8 mouse cellular contexts compared by ENCODE assay signal in the genomic region with DNA sequence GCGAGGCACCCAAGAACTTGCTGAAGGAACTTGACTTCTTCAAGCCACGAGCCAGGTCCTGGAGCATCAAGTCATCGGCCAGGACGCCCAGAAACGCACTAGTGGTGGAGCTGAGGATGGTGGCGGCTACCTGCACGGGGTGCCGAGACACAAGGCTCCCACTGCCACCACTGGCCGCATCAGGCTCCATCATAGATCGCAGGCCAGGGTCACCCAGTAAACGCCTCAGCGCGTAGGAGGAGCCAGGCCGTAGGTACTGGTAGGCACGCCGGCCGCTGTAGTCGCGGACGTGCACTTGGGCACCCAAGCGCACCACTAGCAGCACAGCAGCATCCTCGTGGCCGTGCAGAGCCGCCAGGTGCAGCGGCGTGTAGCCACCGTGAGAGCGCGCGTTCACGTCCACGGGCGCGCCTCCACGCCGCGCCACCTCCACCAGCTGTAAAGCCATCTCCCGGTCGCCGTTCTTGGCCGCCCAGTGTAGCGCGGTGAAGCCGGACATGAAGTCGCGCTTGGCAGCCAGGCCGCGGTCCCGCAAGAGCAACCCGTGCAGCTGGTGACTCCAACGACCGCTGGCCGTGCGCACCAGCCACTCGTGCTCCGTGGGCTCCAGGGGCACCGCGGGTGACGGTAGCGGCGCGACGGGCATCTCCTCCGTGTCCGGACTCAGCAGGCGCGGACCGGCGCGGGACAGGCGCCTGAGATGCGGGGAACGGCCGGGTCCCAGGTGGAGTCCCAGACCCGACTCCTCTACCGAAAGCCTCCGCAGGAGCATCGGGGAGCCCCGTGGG. TPM values are rescaled to one million over a fixed set of nuclear protein-coding genes. Genes with fewer than 3 reads are reported as not detected.
DNase-seq lines count a peak whose midpoint lies in the region; ATAC-seq and TF ChIP-seq lines count a peak whose summit lies in the region.

No protein-coding gene starts in this region.

- no peak overlapping the region for H3K9ac ChIP-seq in hindbrain, embryonic 11.5 days (ENCODE audit: low read depth, low read length)
- H3K9ac ChIP-seq in liver, postnatal 0 days (replicated peaks): peak overlapping the region; percentile 61

- H3K4me1 ChIP-seq in hindbrain, embryonic 11.5 days (replicated peaks; ENCODE audit: control insufficient read depth, insufficient read depth, low read length): peaks cover 11% of the 10 kb centered on the region
- H3K4me1 ChIP-seq in liver, postnatal 0 days (ENCODE audit: insufficient read depth): peaks cover 18% of the 10 kb centered on the region

- peak overlapping the region; percentile 55 for H3K4me2 ChIP-seq in hindbrain, embryonic 11.5 days (replicated peaks; ENCODE audit: low read depth, low read length)
- peak overlapping the region; percentile 79 for H3K4me2 ChIP-seq in liver, postnatal 0 days (ENCODE audit: low read depth, low read length)

- H3K4me3 ChIP-seq in hindbrain, embryonic 11.5 days (ENCODE audit: low read depth, low read length): peak overlapping the region; percentile 39
- H3K4me3 ChIP-seq in liver, postnatal 0 days (ENCODE audit: low read depth, low read length): peak overlapping the region; percentile 69

- H3K9me3 ChIP-seq in hindbrain, embryonic 11.5 days (ENCODE audit: control insufficient read depth, low read length): no peaks in the 10 kb centered on the region
- no peaks in the 10 kb centered on the region for H3K9me3 ChIP-seq in liver, postnatal 0 days (ENCODE audit: low read length)

- no peak overlapping the region for H3K27ac ChIP-seq in hindbrain, embryonic 11.5 days (ENCODE audit: low read depth, low read length)
- H3K27ac ChIP-seq in liver, postnatal 0 days (ENCODE audit: low read depth): no peak overlapping the region

- ATAC-seq in hindbrain, embryonic 11.5 days (ENCODE audit: low FRiP score): no peak
- no peak for ATAC-seq in liver, postnatal 0 days

- peaks cover 61% of the 10 kb centered on the region for H3K27me3 ChIP-seq in hindbrain, embryonic 11.5 days (ENCODE audit: control insufficient read depth, insufficient read depth, low read length)
- peaks cover 60% of the 10 kb centered on the region for H3K27me3 ChIP-seq in liver, postnatal 0 days (ENCODE audit: insufficient read depth, low read length)

- no peaks in the 10 kb centered on the region for H3K36me3 ChIP-seq in hindbrain, embryonic 11.5 days (ENCODE audit: control insufficient read depth, insufficient read depth, low read length)
- no peaks in the 10 kb centered on the region; the same call in 1 of the 2 replicates for H3K36me3 ChIP-seq in liver, postnatal 0 days (replicated peaks; ENCODE audit: insufficient read depth, low read length)

- TF ChIP-seq CTCF in liver, postnatal 0 days (IDR thresholded peaks at IDR 0.05; ENCODE audit: low read depth): no peak

- DNase-seq in embryo, embryonic 9.5 days (ENCODE audit: extremely low spot score): peak; percentile 56
- DNase-seq in embryo, embryonic 10.5 days (ENCODE audit: low spot score): no peak
- DNase-seq in right cerebral cortex, postnatal 25 days: peak; percentile 63
- no peak for DNase-seq in right cerebral cortex, postnatal 36 days (ENCODE audit: low spot score in 2 of 2)
- DNase-seq in hindbrain, embryonic 11.5 days (ENCODE audit: low spot score): peak; percentile 55
- peak; percentile 51 for DNase-seq in liver, postnatal 0 days
- DNase-seq in gastrocnemius, postnatal 25 days: no peak
- no peak for DNase-seq in adrenal gland, adult 18-20 months (ENCODE audit: low spot score in 2 of 2)

- 5% methylated on average over 79 of the region's 79 CpGs for WGBS in hindbrain, embryonic 11.5 days
- 7% methylated on average over 77 of the region's 79 CpGs for WGBS in liver, postnatal 0 days (ENCODE audit: insufficient replicate concordance)

- TF ChIP-seq EP300 in liver, postnatal 0 days (IDR thresholded peaks at IDR 0.05; ENCODE audit: low read depth): no peak

RNA-seq across cellular contexts. Expression of a gene that starts 1.4 kb away (rescaled TPM):
- not detected in 2 replicates for polyA plus RNA-seq in hindbrain, embryonic 11.5 days (2014; fragmentation: Nextera tagmentation; extraction: Ambion mirVana)
- polyA plus RNA-seq in liver, postnatal 0 days (2015; fragmentation: Nextera tagmentation; extraction: Ambion mirVana): 0.15 and 0.31 TPM in 2 replicates
- not detected for total RNA-seq in gastrocnemius, postnatal 25 days (2021)
- total RNA-seq in adrenal gland, adult 18-20 months (2021): not detected

RNA-seq across cellular contexts. Expression of a gene that starts 1.5 kb away (rescaled TPM):
- polyA plus RNA-seq in hindbrain, embryonic 11.5 days (2014; fragmentation: Nextera tagmentation; extraction: Ambion mirVana): 0.06 and 0.25 TPM in 2 replicates
- 7.4 and 7.9 TPM in 2 replicates for polyA plus RNA-seq in liver, postnatal 0 days (2015; fragmentation: Nextera tagmentation; extraction: Ambion mirVana)
- under 1 TPM; 0.08 TPM for total RNA-seq in gastrocnemius, postnatal 25 days (2021)
- under 1 TPM; 0.19 to 0.30 TPM for total RNA-seq in adrenal gland, adult 18-20 months (2021)

RNA-seq across cellular contexts. Expression of a gene that starts 8.3 kb away (rescaled TPM):
- not detected in 2 replicates for polyA plus RNA-seq in hindbrain, embryonic 11.5 days (2014; fragmentation: Nextera tagmentation; extraction: Ambion mirVana)
- polyA plus RNA-seq in liver, postnatal 0 days (2015; fragmentation: Nextera tagmentation; extraction: Ambion mirVana): not detected in 2 replicates
- not detected for total RNA-seq in gastrocnemius, postnatal 25 days (2021)
- total RNA-seq in adrenal gland, adult 18-20 months (2021): not detected

RNA-seq across cellular contexts. Expression of a gene that starts 21.6 kb away (rescaled TPM):
- 2.1 and 2.9 TPM in 2 replicates for polyA plus RNA-seq in hindbrain, embryonic 11.5 days (2014; fragmentation: Nextera tagmentation; extraction: Ambion mirVana)
- polyA plus RNA-seq in liver, postnatal 0 days (2015; fragmentation: Nextera tagmentation; extraction: Ambion mirVana): 5.5 TPM in 2 replicates
- total RNA-seq in gastrocnemius, postnatal 25 days (2021): under 1 TPM; 0.23 to 0.35 TPM
- 10 to 100 TPM in 1 of 2 experiments, 1 to 10 TPM in 1; 3.7 to 10.9 TPM for total RNA-seq in adrenal gland, adult 18-20 months (2021)

RNA-seq across cellular contexts. Expression of a gene that starts 21.7 kb away (rescaled TPM):
- 0.19 TPM in 1 of 2 replicates, not detected in the other for polyA plus RNA-seq in hindbrain, embryonic 11.5 days (2014; fragmentation: Nextera tagmentation; extraction: Ambion mirVana)
- 0.06 and 0.25 TPM in 2 replicates for polyA plus RNA-seq in liver, postnatal 0 days (2015; fragmentation: Nextera tagmentation; extraction: Ambion mirVana)
- total RNA-seq in gastrocnemius, postnatal 25 days (2021): not detected
- under 1 TPM in 1 of 2 experiments, not detected in 1; 0.27 TPM for total RNA-seq in adrenal gland, adult 18-20 months (2021)

Comparison
In these comparisons a context has a peak if more than half of its experiments do, and no peak if none do; other contexts are left out.
1. DNase-seq: peak in embryo, embryonic 9.5 days (single experiment), right cerebral cortex, postnatal 25 days (single experiment), hindbrain, embryonic 11.5 days (single experiment) and liver, postnatal 0 days (single experiment); none in embryo, embryonic 10.5 days (single experiment), right cerebral cortex, postnatal 36 days (0 of 2), gastrocnemius, postnatal 25 days (single experiment) and adrenal gland, adult 18-20 months (0 of 2).